Mouse (Mus musculus) R1 (cell line): ENCODE results near the gene Coa7.
"Not testable (repeated sequence)": the region's sequence is repeated elsewhere in the genome, so short reads cannot be mapped to it uniquely, and the experiment has no call there.

Experiments used
- DNase-seq: peaks from one replicate; pipeline ENCODE4 v3.0.0-alpha.2; 2018; ENCODE audit warnings: low read depth, low spot score

Coa7 gene

DNA sequence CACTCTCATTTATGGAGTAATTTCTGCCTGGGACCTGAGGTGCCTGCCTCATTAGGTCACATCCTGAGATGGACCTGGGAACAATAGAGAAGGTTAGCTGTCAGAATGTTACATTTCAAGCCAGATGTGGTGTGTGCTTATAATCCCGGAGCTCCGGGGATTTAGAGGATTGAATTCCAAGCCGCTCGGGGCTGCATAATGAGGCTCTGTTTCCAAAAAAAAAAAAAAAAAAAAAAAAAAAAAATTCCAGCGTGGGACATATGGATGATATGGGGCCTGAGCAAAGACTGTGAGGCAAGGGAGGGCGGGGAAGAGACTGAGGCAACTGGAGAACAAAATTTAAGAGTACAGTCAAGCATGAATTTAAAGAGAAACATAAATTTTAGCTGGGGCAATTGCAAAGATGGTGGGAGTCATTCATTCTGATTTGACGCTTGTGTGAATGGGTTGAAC, 16.7 kb downstream of the Coa7 start:
- no peak for DNase-seq

DNA sequence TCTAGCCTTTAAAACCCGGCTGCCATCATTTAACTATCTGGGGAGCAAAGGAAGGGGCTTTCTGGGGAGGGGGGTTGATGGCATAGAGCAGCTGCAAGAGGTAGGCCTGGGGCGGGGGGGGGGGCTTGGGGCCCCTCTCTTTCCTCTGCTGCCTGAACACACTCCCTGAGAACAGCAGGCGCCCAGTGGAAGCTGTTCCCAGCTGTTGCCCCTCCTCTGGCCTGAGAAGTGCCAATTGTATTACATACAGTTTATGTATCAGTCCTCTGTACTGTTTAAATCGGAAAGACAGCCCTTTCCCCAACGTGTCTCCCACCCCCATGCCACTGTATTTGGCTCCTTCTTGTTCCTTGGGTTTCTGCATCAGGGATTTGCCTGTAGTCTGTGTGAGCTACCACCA, 17.9 kb downstream of the Coa7 start:
- no peak for DNase-seq

DNA sequence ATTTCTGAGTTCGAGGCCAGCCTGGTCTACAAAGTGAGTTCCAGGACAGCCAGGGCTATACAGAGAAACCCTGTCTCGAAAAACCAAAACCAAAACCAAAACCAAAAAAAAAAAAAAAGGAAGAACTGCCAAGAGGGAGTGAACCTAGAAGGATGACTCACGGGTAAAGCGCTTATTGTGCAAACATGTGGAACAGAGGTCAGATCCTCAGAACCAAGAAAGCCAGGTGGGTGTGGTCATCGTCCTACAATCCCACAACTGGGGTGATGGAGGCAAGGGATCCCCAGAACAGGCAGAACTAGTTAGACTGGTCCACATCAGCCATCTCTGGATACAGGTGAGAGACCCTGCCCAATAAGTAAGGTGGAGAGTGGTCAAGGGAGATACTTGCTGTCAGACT, 19.2 kb downstream of the Coa7 start:
- no peak for DNase-seq

DNA sequence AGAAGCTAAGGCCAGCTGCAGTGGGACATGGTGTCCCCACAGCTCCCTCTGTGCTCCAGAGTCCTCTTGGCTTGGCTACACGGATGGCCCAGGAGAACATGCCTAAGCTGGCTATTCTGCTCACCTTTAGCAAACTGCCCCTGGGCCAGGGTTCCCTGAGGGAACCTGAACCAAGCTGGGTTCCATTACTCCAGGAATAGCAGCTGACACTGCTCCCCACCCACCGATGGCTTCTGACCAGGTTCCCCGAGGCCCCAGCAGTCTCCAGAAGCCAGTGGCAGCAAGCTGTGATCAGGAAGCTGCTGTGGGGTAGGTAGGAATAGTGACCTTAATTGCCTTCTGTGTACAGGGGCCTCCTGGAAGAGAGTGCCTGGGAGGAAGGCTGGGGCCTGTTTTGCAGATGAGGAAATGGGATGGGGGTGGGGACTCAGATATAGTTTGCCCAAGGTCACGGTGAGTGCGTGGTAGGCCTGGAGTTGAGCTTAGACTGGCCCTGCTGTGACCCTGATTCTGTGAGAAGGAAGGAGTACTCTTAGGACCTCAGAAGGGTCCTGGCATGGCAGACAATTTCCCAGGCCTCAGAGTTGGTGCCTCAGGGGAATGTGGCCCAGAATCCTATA, 20.4 kb downstream of the Coa7 start:
- peak; percentile 51 for DNase-seq

- DNase-seq = no peak
These were observed 21.1 kb downstream of the Coa7 start for GRCm38 (mm10) chr4:108349064-108349463.

DNA sequence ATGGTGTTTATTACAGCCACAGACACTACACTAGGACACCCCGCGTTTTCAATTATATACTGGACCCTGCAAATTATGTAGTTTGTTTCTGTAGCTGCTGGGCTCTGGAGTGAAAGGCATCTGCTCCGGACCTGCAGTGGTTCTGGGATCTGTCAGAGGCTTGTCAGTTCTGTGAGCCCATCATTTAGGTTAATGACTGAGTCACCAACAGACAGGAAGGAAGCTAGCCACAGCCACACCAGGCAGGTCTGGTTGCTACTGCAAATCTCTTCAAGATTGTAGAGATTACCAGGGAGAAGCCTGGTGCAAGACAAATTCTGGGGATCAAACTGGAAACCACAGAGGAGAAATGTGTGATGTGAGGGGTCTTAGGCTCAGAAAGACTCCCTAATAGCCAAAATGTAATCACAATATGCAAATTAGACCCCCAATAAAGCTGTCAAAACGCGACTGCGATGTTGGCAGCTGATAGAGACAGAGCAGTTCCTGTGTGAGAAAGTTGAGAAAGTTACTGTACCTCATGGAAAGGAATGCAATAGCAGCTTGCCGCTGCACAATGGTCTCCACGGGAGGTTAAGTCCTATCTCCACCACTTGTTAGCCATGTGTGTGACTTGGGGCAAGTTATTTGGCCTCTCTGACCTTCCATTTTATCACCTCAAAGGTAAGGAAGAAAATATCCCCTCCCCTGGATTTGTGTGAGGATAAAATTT, 22.1 kb downstream of the Coa7 start:
- DNase-seq = peak; percentile 84

- peak; percentile 39 for DNase-seq
These were observed 22.9 kb downstream of the Coa7 start for GRCm38 (mm10) chr4:108350819-108351218.

GRCm38 (mm10) chr4:108353591-108353990, 25.7 kb downstream of the Coa7 start:
- not testable (repeated sequence) for DNase-seq

DNA sequence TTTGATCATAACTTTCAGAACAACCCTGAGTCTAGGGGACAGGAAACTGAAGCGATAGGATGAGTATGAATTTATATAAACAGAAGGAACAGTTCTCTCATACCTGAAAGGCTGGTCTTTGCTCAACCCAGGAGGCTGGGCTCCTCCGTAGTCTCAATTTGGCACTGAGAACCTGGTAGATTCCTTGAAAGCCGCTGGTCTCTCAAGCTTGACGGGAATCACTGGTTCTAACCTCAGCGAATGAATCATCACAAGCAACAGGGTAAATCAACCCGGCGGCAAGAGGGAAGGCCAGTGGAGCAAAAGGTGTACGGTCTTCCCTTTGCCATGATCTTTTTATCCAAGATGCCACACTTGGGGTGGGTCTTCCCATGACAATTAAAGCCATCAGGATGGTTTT, 29.5 kb downstream of the Coa7 start:
- no peak for DNase-seq

GRCm38 (mm10) chr4:108358498-108358897, 30.6 kb downstream of the Coa7 start:
- peak; percentile 62 for DNase-seq

GRCm38 (mm10) chr4:108360136-108361055, 32.5 kb downstream of the Coa7 start:
- DNase-seq = peak; percentile 89

DNA sequence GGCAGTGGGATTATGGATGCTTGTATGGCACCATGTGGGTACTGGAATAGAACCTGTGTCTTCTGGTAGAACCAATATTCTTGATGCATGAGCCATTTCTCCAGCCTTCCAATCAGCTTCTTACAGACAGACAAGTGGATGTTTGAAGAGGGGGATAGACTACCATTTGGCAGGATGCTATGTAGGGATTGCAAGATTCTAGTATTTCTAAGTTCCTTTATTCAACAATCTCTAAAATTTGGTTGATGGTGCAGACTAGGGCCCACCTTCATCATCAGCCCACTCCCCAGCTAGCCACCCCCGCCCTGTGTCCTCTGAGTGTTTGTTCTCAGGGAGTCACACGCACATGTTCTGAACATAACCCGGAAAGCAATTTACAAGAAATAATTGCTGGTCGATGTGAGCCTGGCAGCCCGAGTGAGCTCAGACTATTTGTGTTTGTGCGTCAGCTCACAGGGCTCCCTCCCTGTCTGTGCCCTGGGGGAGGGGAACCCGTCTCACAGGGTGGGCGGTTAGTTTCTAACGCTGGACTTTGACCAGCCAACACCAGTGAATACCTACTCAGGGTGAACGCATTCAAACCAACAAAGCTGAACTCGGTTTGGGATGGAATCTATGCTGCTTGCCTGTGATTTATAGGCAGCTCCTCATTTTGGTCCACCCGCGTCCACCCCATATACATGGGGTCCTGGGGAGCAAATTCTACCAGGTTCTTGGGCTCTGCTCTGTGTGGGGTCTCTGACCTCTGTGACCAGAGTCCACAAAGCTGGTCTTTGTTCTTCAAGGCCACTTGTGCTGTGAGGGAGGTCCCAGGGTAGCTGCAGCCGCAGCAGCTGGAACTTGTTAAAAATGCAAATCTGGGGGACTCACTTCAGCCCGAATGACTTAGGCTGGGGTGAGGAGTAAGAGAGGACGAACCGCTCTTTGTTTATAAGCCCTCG, 34.7 kb downstream of the Coa7 start:
- DNase-seq = peak; percentile 90

- peak; percentile 86 for DNase-seq
These were observed 35.6 kb downstream of the Coa7 start for GRCm38 (mm10) chr4:108363355-108364110.

GRCm38 (mm10) chr4:108364111-108364476, 36.2 kb downstream of the Coa7 start:
- no peak for DNase-seq

GRCm38 (mm10) chr4:108369254-108369653, 41.3 kb downstream of the Coa7 start:
- DNase-seq = no peak

- no peak for DNase-seq
These were observed 42.5 kb downstream of the Coa7 start for GRCm38 (mm10) chr4:108370409-108370808.

DNA sequence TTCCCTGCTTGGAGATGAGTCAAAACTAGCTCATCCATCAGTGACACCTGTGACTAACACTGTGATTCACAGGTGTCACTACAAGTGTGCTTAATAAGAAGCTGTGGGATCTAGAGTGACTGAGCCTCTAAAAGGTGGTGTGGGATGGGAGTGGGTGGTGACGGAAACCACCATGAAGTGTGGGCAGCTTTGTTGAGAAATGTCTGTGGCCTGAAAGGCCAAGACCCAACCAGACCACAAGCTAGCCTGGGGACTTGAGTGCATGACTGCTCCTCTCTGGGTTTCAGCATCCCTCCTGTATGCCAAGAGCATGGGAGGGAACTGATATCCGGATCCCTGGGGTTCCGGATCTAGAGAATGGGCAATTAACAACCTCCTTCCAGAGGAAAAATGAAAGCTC, 43.5 kb downstream of the Coa7 start:
- DNase-seq = no peak

DNA sequence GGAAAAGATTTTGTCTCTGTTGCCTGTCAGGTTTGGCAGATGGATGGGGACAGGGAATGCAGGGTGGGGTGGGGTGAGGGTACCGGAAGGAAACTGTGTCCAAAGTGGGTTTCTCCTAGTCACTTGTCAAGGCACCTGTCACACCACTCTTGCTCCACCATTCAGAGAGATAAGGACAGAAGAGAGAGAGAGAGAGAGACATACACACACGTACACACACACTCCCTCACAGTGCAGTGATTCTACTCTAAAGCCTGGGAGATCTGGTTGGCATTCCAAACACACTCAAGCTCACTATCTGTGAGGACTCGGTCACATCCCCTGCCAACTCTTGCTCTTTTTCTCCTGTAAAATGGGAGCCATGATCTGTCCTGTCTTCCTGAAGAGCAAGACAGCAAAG, 44.2 kb downstream of the Coa7 start:
- no peak for DNase-seq

- no peak for DNase-seq
These were observed 51.5 kb downstream of the Coa7 start for GRCm38 (mm10) chr4:108379476-108379875.

DNA sequence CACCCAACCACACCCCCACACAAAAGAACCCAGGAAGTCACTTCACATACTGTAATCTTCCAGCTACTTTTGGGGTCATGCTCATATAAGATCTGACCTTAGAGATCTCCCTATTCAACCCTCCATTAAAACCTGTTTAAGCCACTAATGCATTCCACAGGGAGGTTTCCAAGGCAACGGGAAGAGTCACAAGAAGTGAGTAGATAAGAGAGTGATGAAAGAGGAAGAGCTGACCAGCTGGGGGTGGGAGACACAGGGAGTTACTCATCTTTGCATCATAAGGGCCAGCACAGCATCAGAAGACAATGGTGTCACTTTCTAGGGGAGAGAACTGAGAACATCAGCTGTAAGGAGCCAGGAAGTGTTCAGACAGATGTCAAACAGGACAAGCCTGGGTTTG, 52.2 kb downstream of the Coa7 start:
- peak; percentile 92 for DNase-seq
